Mouse (Mus musculus) spleen, postnatal 14 days (tissue): Measurements from ENCODE around the gene Nlrc5.
A peak's percentile ranks its signal among the peaks of the same experiment; 100 is the strongest.
"Not testable (repeated sequence)": the region's sequence is repeated elsewhere in the genome, so short reads cannot be mapped to it uniquely, and the experiment has no call there.

Experiments used
- DNase-seq, 2 experiments: peaks; one replicate each; pipeline ENCODE4 v3.0.0; 2021 to 2022; ENCODE audit warnings: low spot score in 2 of 2

The Nlrc5 gene

DNA sequence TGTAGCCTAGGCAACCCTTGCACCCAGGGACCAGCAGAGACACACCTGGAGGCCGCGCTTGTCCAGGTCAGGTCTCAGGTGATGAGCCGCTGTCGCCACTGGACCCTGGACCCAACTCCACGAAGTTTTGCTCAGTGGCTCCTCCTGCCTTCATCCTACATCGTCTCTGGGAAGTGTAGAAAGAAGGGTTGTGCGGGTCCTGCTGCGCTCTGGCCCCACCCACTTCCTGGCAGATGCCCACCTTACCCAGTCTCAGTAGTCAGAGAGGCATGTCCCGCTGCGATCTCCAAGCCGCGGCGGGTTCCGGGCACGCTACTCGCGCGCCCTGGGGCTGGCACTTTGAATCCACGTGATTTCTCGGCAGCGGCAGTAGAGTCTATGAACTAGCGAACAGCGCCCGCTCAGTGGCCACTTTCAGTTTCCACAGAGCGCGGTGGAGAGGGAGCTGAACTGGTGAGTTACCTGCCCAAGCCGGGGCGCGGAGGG is at the start of gene Nlrc5:
Nlrc5 (plus strand) TSS at position 376 of the 486 bp plus-strand sequence.
- peak; percentile 52 to 64 for DNase-seq

DNA sequence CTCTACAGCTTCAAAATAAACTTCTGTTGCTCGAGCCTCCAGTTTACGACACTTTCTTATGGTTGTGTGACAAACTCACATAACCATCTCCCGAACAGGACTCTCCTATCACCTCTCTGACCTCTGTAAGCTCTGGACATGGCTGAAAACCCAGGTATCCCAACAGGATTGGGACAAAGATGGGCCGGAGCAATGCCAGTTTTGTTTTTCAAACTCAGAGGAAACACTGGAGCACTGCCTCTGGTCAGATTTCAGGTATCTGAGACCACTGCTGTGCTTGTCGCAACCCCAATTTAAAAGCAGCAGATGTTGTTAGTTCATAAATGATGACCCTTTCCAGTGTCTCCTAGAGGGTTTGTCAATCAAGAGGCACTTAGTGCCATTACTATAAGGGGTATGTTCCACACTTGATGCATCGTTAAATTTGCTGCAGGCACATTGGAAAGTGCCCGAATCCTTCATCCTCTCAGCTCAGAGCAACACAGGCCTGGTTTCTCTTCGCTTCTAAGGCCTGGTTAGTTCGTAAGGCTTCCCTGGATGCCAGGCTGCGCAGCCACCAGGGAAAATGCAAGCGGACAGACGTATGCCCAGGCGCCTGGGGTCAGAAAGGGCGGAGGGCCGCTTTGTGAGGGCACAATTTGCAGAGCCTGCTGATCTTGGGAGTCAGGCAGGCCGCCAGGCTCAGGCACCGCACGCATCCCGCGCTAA is 48.5 kb upstream of the Nlrc5 start:
- no peak for DNase-seq

DNA sequence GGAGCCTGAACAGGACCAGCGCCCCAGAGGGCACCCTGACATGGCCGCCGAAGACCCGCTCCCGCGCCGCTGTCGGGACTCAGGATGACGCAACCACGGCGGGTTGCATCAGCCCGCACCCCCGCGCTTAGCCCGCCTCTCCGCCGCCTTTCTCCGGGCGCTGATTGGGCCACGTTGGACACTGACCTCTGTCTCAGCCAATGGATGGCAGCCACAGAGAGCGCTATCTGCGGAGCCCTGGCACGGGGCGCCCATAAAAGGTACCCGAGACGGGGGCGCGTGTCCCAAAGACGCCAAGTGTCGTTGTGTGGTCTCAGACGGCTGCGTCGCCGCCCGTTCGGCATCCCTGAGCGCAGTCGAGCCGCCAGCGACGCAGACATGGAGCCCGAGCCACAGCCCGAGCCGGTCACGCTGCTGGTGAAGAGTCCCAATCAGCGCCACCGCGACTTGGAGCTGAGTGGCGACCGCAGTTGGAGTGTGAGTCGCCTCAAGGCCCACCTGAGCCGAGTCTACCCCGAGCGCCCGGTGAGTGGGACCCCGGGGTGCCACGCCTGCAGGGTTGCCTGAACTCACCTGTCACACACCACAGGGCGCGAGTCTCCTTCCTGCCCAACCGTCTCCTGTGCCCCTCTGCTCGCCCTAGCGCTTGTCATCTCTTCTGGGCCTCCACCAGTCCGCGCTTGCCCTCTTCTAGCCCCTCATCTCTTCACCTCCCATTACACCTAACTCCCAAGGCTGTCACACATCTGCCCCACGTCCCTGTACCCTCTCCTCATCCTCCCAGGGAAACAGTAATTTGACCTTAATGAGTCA is 47.7 kb upstream of the Nlrc5 start, which contains the start of gene Herpud1:
Herpud1 (plus strand) TSS at position 225 of the 813 bp plus-strand sequence.
- DNase-seq, result peak; percentile 96 to 98

DNA sequence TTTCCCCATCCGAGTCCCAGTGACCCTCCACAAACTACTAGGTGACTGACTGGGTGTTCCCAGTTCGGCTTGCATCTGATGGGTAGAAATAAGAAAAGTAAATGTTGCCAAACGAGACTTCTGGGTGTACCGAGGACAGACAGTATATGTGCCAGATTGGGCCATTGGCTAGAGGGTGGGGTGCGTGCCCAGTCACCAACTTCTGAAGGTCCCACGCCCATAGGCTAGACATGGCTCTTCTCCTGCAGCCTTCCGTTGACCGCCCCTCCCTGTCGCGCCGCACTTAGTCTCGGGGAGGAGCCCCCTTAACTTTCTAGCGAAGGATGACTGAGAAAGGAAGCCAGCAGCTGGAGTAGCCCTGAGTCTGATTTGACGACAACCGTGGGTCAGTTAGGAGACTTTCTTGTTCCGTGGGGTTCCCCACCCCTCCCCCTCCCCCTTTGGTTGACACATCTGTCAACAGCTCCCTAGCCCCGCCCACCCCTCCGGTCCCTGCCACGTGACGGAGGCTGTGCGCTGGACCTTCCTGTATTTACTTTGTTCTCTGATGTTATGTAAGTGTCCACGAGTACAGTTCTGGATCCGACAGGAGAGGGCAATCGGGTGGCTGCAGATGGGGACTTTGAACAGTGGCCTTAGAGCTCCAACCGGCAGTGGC is 47.0 kb upstream of the Nlrc5 start:
- DNase-seq, result peak; percentile 59 to 61

DNA sequence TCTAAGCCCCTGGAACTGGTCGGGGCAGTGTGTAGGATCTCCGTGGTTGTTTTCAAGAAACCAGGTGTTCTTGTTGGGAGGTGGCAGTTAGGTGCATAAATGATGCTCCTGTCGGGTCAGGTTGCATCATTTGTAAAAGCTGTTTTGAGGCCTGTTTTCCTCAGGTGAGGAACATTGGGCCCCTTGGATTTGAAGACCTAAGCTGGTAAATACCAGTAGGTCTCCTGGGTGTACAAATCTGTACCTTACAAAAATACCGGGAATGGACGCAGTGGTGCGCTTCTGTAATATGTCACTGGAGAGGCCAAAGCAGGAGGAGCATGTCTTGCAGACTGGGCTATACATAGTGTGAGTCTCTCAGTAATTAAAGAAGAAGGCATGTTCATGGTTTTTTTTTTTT is 46.4 kb upstream of the Nlrc5 start:
- no peak for DNase-seq

DNA sequence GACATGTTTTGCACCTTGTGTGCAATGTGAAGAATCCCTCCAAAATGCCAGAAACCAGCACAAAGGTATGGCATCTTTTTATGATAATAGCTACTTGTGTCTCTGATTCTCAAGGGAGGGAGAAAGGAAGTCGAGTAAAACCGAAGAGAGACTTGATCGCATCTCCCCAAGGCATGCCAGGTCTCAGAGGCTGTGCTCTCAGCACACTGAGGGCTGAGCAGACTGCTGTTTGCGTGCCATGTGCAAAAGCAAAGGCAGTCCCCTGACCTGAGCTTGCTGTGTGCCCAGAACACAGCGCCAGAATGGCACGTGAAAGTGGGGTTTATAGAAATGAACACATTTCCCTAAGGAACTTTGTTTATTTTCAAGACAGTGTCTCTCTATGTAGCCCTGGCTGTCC is 44.6 kb upstream of the Nlrc5 start:
- no peak for DNase-seq

DNA sequence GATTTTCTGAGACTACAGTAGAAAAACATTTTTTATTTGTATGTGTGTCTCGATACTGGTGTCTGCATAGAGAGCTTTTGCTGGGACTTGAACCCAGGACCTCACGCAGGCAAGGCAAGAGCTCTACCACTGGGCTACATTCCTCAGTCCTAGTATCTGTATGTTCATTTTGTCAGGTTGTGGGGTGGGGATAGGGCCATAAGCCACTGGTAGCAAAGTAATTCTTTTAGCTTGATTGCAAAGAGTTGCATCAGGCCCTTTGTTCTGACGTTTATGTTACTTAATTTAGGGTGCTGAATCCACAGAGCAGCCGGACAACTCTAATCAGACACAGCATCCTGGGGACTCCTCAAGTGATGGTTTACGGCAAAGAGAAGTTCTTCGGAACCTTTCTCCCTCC is 43.7 kb upstream of the Nlrc5 start:
- no peak for DNase-seq

DNA sequence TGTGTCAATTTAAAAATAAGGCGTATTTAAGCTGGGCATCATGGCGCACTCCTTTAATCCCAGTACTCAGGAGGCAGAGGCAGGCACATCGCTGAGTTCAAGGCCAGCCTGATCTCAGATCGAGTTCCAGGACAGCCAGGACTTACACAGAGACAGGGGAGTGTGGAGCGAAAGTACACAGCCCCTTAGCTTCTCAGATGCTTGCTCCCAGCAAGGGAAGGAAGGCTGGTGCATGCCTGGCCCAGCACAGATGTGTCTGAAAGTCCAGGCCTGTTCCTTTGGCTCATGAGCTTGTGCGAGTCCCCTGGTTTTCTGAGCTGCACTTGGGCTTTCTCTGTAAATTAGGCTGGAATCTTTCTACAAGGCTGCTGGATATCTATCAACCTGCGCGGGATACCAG is 43.2 kb upstream of the Nlrc5 start:
- no peak for DNase-seq

DNA sequence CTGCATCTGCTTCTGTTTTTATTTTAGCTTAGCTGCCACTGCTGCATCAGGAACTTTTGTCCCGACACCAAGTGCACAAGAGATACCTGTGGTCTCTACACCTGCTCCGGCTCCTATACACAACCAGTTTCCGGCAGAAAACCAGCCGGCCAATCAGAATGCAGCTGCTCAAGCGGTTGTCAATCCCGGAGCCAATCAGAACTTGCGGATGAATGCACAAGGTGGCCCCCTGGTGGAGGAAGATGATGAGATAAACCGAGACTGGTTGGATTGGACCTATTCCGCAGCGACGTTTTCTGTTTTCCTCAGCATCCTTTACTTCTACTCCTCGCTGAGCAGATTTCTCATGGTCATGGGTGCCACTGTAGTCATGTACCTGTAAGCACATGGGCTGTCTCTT is 42.0 kb upstream of the Nlrc5 start:
- DNase-seq, result peak in 1 of 2 experiments; percentile 40

DNA sequence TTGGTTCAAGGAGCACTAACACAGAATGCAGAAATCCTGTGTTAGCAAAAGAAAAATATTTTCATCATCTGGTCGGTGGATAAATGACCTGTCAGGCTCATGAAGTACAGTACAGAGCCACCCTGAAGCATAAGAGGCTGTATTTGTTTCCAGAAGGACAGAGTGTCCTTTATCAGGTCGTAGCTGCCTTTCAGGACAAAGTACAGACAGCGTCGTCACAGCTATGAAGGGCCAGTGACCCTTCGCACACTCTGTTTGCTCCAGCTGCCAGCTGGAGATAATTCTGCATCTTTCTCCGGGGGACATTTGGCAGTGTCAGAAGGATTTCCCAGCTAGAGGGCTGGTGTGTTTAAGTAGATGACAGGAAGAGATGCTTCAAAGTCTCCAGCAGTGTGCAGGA is 41.5 kb upstream of the Nlrc5 start:
- DNase-seq, result no peak

DNA sequence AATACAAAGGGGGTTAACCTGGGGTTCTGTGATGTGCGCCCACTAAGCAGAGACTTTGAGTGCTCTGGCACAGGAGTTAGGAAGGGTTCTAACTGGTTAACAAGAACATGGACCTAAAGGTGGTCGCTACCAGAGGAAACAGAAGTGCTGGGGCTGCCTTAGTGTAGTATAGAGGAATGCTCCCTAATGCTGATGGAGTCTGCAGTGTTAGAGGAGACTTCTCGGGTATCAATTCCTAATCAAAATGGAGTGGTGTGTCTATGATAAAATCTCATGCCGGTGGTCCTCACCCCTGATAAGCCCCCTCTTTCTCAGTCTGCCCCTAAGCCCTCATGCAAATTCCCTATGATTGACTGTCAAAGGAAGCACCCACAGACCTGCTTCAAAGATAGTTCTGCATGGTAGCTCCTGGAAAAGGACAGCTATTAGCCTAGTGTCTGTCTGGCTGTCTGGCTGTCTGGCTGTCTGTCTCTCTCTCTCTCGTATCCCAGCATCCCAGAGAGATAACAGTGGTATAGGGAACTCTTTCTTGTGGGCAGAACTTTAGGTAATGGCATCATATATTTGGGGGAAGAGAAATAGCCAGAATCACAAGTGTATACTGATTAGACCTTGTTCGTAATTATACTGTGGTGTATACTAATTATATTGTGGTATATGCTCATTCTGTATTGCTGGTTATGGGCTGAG is 38.2 kb upstream of the Nlrc5 start:
- no peak for DNase-seq

DNA sequence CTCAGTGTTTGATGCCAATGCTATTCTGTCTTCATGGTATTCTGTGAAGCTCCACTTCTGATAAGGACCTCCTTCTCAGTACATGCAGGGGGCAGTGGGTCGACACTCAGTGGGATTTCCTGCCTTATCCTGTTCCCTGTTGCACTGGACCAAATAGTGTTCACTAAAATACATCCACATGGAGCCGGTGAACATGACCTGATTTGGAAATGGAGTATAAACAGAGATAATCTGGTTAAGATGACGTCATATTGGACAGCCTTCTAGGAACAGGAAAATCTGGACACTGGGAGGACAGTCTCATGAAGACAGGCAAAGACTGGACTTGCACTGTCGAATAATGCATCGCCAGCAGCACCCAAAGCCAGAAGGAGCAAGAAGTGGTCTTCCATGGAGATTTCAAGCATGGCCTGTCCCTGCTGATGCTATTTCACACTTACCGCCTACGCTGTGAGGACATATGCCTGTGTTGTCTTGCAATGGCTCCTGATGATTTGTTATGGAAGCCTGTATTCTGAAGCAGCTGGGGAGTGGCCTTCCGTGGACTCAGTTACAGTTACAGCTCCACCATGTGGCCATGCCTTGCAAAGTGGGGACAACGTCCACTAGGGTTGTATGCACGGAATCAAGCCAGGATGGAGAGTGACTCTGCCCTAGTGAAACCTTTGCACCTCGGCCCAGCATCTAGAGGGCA is 37.0 kb upstream of the Nlrc5 start:
- no peak for DNase-seq

DNA sequence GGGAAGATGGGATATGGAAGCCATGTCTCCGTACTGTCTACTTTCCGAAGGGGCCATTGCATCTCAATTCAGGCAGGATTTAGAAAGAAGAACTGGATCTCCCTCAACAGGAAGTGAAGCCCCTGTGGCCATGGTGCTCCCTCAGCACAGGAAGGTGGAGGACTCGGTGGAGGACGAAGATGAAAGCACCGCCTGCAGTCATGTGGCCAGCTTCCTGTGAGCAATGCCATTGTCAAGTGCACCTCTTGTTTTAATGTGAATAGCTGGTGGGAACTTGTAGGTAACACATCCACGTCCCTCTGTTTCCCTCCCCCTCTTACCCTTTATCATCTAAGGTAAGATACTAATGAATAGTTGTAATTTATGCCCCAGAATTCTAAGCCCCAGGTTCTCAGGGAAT is 35.6 kb upstream of the Nlrc5 start:
- no peak for DNase-seq

DNA sequence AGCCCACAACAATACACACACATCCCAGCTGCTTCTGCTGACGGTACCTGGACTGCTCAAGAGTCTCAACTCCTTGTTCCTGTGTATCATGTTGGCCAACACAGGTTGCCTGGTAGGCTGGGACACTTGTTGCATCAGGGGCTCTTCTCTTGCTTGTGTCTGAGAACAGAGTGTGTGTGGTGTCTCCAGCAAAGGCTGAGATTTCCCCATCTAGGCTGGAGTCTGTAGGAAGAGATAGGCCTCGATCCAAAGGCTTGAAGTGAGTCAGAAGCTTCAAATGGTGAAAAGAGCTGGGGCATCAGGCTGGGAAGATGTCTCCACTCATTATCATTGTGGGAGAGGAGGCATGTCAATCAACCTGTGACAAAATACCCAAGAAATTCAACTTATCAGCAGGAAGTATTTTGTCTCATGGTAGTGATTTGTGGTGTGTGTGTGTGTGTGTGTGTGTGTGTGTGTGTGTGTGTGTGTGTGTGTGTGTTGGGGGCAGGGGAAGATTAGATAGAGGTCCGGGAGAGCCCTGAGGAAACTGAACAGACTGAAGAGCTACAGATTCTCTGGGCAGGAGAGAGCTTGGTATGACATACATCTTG is 34.7 kb upstream of the Nlrc5 start:
- no peak for DNase-seq

DNA sequence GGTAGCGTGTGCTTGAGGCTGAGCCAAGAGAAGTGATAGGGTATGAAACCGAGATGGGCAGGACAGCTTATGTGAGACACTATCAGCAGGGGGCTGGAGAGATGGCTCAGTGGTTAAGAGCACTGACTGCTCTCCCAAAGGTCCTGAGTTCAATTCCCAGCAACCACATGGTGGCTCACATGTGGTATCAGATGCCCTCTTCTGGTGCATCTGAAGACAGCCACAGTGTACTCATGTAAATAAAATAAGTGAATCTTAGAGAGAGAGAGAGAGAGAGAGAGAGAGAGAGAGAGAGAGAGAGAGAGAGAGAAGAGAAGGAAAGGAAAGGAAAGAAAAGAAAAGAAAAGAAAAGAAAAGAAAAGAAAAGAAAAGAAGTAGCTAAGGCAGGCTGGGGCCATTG is 34.2 kb upstream of the Nlrc5 start:
- DNase-seq, result not testable (repeated sequence)

DNA sequence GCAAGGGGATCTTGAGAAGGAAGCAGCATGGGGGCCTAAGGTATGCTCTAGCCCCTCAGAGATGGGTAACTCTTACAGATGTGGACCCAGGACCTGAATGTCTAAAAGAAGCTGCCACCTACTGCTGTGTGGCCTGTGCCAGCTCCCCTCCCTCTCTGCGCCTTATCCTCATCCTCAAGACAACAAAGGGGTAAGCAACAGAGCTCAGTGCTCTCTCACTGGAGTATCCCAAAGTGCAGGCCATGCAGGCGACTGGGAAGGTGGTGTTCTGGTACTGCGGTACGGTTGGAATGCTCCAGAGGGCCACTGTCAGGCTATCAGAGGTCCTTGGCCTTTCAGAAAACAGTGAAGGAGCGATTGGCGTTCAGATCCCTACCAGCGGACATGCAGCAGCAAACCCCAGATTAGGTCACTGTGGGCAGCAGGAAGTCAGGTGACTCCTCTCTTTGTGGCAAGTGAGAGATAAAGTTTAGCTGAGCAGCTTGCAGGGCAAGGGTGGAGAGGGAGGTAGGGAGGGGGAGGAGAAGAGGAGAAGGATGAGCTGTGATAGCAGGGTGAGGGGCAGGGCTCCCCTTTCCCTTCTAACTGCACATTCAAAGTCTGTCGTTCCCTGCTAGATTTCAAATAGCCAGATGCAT is 25.6 kb upstream of the Nlrc5 start:
- DNase-seq, result no peak

DNA sequence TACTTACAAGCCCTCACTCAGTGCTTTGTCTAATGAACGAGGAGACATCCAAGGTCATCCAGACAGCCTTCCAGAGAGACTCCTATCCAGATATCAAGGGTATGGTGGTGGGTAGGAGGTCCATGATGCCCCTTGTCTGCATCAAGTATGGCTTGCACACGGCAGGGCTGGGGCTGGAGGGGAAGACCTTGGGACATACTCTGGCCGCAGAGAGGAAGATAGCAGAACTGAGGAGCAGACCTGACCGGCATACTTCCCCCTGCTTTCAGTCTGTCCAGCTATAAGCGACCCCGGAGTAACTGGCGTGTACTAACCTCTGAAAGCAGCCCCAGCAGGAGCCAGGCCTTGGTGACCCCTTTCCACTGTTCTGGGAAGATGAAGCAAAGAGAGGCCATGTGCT is 24.6 kb upstream of the Nlrc5 start:
- DNase-seq, result no peak

DNA sequence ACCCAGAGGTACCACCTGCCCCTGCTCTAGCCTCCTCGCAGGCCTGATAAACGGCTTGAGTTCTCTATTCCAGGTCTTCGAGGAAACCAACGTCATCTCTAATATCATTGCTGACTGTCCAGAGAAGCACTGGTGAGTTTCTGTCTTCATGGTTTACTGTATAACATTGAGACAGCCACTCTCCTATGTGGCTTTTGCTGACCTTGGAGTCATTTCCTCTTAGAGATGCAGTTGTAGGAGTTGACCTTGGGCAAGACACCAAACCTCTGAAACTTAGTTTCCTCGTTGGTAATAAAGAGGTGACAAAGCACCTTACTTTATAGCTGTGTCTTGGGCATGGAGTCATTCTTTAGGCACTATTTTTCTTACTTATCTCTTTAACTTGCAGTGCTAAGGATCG is 21.6 kb upstream of the Nlrc5 start:
- no peak for DNase-seq

DNA sequence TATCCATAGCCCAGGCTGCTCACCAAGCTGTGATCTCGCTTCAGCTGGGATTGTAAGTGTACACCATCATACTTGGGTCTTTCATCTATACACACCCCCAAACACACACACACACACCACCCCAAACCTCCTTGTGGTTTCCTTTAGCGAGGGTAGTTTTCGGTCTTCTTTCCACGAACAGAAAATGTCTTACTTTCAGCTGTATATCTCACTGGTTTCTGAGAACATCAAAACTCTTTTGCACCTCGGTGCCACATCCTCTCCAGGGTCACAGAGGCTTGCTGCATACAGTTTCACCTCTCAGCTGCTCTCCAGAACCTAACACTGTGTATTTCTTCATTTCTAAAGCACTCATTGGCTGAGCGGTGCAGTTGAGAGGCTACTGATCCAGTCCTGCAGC is 20.6 kb upstream of the Nlrc5 start:
- DNase-seq, result no peak

DNA sequence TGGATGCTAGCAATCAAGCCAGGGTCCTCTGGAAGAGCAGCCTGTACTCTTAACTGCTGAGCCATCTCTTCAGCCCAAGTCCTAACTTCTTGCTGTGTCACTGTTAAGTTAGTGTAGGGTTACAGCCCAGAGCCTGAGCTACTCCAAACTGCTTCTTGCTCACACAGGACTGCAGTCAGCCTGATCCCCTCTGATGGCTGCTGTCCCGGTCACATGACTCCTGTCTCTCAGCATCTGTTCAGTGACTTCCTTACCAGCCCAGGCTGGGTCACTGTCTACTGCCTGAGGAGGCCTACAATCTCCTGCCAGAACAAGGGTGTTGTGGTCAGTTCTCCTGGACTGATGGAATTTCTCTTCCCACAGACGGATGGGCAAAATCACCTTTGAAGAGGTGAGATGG is 18.9 kb upstream of the Nlrc5 start:
- DNase-seq, result no peak
